Mouse (Mus musculus): ENCODE data around the gene Arhgap30. TPM values are rescaled to one million over a fixed set of nuclear protein-coding genes. Genes with fewer than 3 reads are reported as not detected.

Arhgap30 gene
- polyA plus RNA-seq, 1 experiment from 2014 or later: 3.8 TPM

- H3K4me2 ChIP-seq (ENCODE audit: low read depth, low read length): peak overlapping the region; percentile 62
- 48% methylated on average over 8 of the region's 8 CpGs for WGBS
- H3K9me3 ChIP-seq (replicated peaks; ENCODE audit: control insufficient read depth, low read length): peaks cover 6% of the 10 kb centered on the region
- no peaks in the 10 kb centered on the region for H3K27me3 ChIP-seq (ENCODE audit: control insufficient read depth, insufficient read depth, low read length)
- peaks cover 27% of the 10 kb centered on the region for H3K4me1 ChIP-seq (ENCODE audit: control insufficient read depth, insufficient read depth, low read length)
- H3K27ac ChIP-seq (ENCODE audit: low read length): peak overlapping the region; percentile 92
- ATAC-seq (ENCODE audit: insufficient read depth, low FRiP score): no peak
- peak overlapping the region; percentile 26 for H3K4me3 ChIP-seq (replicated peaks; ENCODE audit: low read length)
- H3K36me3 ChIP-seq (ENCODE audit: control insufficient read depth, insufficient read depth, low read length): 0 out of 2 replicates have a peak, but pooled peaks cover 2% of the 10 kb centered on the region
- peak overlapping the region; percentile 54; the same call in 1 of the 2 replicates for H3K9ac ChIP-seq (ENCODE audit: low read length)
These were observed 53.6 kb downstream of the Arhgap30 start for GRCm38 (mm10) chr1:171442413-171442760.

DNA sequence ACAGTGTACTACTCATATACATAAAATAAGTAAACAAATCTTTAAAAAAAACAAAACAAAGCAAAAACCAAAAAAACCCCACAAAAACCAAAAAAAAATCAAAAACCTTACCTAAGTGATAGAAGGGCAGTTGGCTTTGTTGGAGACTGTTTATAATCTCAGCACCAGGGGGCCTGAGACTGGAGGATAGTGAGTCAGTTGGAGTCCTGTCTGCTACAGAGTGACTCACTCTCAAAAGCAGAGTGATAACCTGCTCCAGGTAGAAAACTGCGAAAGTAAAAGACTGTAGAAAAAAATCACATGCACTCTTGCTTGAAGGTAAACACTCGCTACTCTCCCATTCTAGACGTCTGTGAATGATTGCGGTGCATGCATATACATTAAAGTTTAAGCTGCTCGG lies 56.3 kb downstream of the Arhgap30 start:
- 61% methylated on average over 5 of the region's 5 CpGs for WGBS
- no peak overlapping the region for H3K4me3 ChIP-seq (replicated peaks; ENCODE audit: low read length)
- H3K4me2 ChIP-seq (ENCODE audit: low read depth, low read length): no peak overlapping the region
- H3K36me3 ChIP-seq (ENCODE audit: control insufficient read depth, insufficient read depth, low read length): 0 out of 2 replicates have a peak, but pooled peaks cover 2% of the 10 kb centered on the region
- H3K27ac ChIP-seq (ENCODE audit: low read length): no peak overlapping the region
- ATAC-seq (ENCODE audit: insufficient read depth, low FRiP score): no peak
- no peaks in the 10 kb centered on the region for H3K27me3 ChIP-seq (ENCODE audit: control insufficient read depth, insufficient read depth, low read length)
- peaks cover 6% of the 10 kb centered on the region for H3K9me3 ChIP-seq (replicated peaks; ENCODE audit: control insufficient read depth, low read length)
- no peak overlapping the region for H3K9ac ChIP-seq (ENCODE audit: low read length)
- H3K4me1 ChIP-seq (ENCODE audit: control insufficient read depth, insufficient read depth, low read length): peaks cover 28% of the 10 kb centered on the region

DNA sequence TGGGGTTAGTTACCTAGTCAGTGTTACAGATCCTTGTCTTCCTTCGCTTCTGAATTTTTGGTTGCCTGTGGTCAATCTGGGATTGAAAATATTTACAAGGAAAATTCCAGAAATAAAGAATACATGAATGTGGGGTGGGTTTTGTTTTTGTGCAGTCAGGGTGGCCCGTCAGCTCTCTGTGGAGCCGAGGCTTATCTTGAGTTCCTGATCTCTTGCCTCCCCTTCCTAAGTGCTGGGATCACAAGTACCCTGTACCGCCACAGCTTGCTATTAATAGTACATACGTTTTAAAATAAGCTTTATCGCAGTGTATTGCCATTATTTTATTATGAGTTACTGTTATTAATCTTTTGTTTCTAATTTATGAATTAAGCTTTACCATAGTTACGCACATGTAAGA lies 58.1 kb downstream of the Arhgap30 start:
- no peaks in the 10 kb centered on the region for H3K27me3 ChIP-seq (ENCODE audit: control insufficient read depth, insufficient read depth, low read length)
- no peak for ATAC-seq (ENCODE audit: insufficient read depth, low FRiP score)
- 46% methylated on average over 7 of the region's 7 CpGs for WGBS
- H3K4me2 ChIP-seq (ENCODE audit: low read depth, low read length): no peak overlapping the region
- H3K4me3 ChIP-seq (replicated peaks; ENCODE audit: low read length): no peak overlapping the region
- no peak overlapping the region for H3K27ac ChIP-seq (ENCODE audit: low read length)
- H3K9ac ChIP-seq (ENCODE audit: low read length): no peak overlapping the region
- 0 out of 2 replicates have a peak, but pooled peaks cover 2% of the 10 kb centered on the region for H3K36me3 ChIP-seq (ENCODE audit: control insufficient read depth, insufficient read depth, low read length)
- peaks cover 18% of the 10 kb centered on the region for H3K4me1 ChIP-seq (ENCODE audit: control insufficient read depth, insufficient read depth, low read length)
- H3K9me3 ChIP-seq (replicated peaks; ENCODE audit: control insufficient read depth, low read length): peaks cover 6% of the 10 kb centered on the region

- Histone ChIP-seq H3K27ac (ENCODE audit: low read length) (no peak overlapping the region), H3K36me3 (ENCODE audit: control insufficient read depth, insufficient read depth, low read length) (0 out of 2 replicates have a peak, but pooled peaks cover 2% of the 10 kb centered on the region), H3K9ac (ENCODE audit: low read length) (peak overlapping the region; percentile 40; the same call in 1 of the 2 replicates), H3K4me3 (replicated peaks; ENCODE audit: low read length) (no peak overlapping the region), H3K27me3 (ENCODE audit: control insufficient read depth, insufficient read depth, low read length) (no peaks in the 10 kb centered on the region), H3K9me3 (replicated peaks; ENCODE audit: control insufficient read depth, low read length) (peaks cover 6% of the 10 kb centered on the region), H3K4me2 (ENCODE audit: low read depth, low read length) (peak overlapping the region; percentile 39), H3K4me1 (ENCODE audit: control insufficient read depth, insufficient read depth, low read length) (peaks cover 18% of the 10 kb centered on the region)
- no peak for ATAC-seq (ENCODE audit: insufficient read depth, low FRiP score)
- WGBS: 14% methylated on average over 10 of the region's 10 CpGs
These were observed 58.9 kb downstream of the Arhgap30 start for GRCm38 (mm10) chr1:171447692-171448091.

DNA sequence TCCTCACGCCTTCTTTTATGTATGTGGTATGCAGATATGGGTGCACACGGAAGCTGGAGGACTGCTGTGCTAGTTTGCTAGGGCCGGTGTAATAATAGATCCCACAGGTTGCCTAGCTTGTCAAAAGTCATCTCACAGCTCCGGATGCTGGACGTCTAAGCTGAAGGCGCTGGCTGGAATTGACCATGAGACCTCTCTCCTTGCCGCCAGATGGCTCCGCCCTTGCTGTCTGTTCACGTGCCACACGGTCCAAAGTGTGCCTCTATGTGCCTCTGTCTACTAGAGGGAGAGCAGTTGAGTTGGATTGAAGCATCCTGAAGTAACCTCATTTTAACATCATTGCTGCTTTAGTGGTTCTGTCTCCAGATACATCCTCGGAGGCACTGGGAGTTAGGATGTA lies 61.3 kb downstream of the Arhgap30 start:
- 75% methylated on average over 11 of the region's 11 CpGs for WGBS

DNA sequence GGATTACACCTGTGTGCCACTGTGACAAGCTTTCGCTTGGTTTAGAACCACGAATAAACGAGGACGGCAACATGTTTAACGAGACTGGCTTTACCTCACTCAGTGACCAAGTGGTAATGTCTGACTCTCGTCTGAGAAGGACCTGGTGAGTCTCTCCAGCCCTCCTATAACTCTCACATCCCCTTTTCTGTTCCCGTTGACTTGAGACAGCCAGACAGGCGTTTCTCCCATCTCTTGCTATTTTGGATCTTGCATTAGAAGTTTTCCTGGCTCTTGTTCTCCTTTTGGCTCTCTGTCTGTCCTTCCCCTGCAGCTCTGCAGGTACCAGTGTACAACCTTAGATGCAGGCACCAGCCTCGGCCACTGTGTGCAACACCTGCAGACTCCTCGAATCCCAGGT lies 62.2 kb downstream of the Arhgap30 start:
- 60% methylated on average over 10 of the region's 10 CpGs for WGBS
- Histone ChIP-seq H3K4me1 (ENCODE audit: control insufficient read depth, insufficient read depth, low read length) (peaks cover 14% of the 10 kb centered on the region), H3K4me2 (ENCODE audit: low read depth, low read length) (no peak overlapping the region), H3K9ac (ENCODE audit: low read length) (no peak overlapping the region), H3K36me3 (ENCODE audit: control insufficient read depth, insufficient read depth, low read length) (no peaks in the 10 kb centered on the region), H3K9me3 (replicated peaks; ENCODE audit: control insufficient read depth, low read length) (no peaks in the 10 kb centered on the region), H3K27me3 (ENCODE audit: control insufficient read depth, insufficient read depth, low read length) (no peaks in the 10 kb centered on the region), H3K4me3 (replicated peaks; ENCODE audit: low read length) (no peak overlapping the region), H3K27ac (ENCODE audit: low read length) (no peak overlapping the region)
- ATAC-seq (ENCODE audit: insufficient read depth, low FRiP score): no peak

More for the DNA sequence above, 61.3 kb downstream of the Arhgap30 start:
- Histone ChIP-seq H3K4me2 (ENCODE audit: low read depth, low read length) (no peak overlapping the region), H3K27ac (ENCODE audit: low read length) (no peak overlapping the region), H3K9ac (ENCODE audit: low read length) (no peak overlapping the region), H3K27me3 (ENCODE audit: control insufficient read depth, insufficient read depth, low read length) (no peaks in the 10 kb centered on the region), H3K36me3 (ENCODE audit: control insufficient read depth, insufficient read depth, low read length) (no peaks in the 10 kb centered on the region), H3K9me3 (replicated peaks; ENCODE audit: control insufficient read depth, low read length) (no peaks in the 10 kb centered on the region), H3K4me1 (ENCODE audit: control insufficient read depth, insufficient read depth, low read length) (peaks cover 14% of the 10 kb centered on the region), H3K4me3 (replicated peaks; ENCODE audit: low read length) (no peak overlapping the region)
- no peak for ATAC-seq (ENCODE audit: insufficient read depth, low FRiP score)

GRCm38 (mm10) chr1:171452522-171452921 lies 63.8 kb downstream of the Arhgap30 start:
- no peaks in the 10 kb centered on the region for H3K36me3 ChIP-seq (ENCODE audit: control insufficient read depth, insufficient read depth, low read length)
- H3K27me3 ChIP-seq (ENCODE audit: control insufficient read depth, insufficient read depth, low read length): no peaks in the 10 kb centered on the region
- H3K27ac ChIP-seq (ENCODE audit: low read length): peak overlapping the region; percentile 37; the same call in 1 of the 2 replicates
- ATAC-seq (ENCODE audit: insufficient read depth, low FRiP score): no peak
- no peaks in the 10 kb centered on the region for H3K9me3 ChIP-seq (replicated peaks; ENCODE audit: control insufficient read depth, low read length)
- H3K4me2 ChIP-seq (ENCODE audit: low read depth, low read length): no peak overlapping the region
- 47% methylated on average over 5 of the region's 5 CpGs for WGBS
- H3K4me1 ChIP-seq (ENCODE audit: control insufficient read depth, insufficient read depth, low read length): peaks cover 7% of the 10 kb centered on the region; the same call in 1 of the 2 replicates
- H3K9ac ChIP-seq (ENCODE audit: low read length): no peak overlapping the region
- H3K4me3 ChIP-seq (replicated peaks; ENCODE audit: low read length): no peak overlapping the region

DNA sequence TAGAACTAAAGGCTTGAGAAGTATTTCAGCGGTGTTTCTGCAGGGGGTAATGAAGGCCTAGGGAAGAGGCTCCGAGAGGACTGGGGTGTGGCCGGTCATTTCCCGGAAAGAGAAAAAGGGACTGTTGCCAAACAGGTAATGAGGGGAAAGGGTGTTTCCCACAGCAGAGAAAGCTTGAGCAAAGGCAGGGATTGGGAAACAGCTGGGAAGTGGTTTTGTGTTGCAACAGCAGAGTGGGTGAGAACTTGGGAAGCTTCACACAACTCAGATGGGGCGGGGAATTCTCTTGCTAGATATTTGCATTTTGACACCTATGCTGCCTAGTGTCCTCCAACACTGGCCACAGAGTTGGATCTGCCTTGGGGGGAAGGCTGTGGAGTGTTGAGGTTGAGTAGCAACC lies 64.2 kb downstream of the Arhgap30 start:
- Histone ChIP-seq H3K27ac (ENCODE audit: low read length) (peak overlapping the region; percentile 37; the same call in 1 of the 2 replicates), H3K27me3 (ENCODE audit: control insufficient read depth, insufficient read depth, low read length) (no peaks in the 10 kb centered on the region), H3K9me3 (replicated peaks; ENCODE audit: control insufficient read depth, low read length) (no peaks in the 10 kb centered on the region), H3K4me2 (ENCODE audit: low read depth, low read length) (no peak overlapping the region), H3K4me3 (replicated peaks; ENCODE audit: low read length) (no peak overlapping the region), H3K4me1 (ENCODE audit: control insufficient read depth, insufficient read depth, low read length) (0 out of 2 replicates have a peak, but pooled peaks cover 3% of the 10 kb centered on the region), H3K9ac (ENCODE audit: low read length) (no peak overlapping the region), H3K36me3 (ENCODE audit: control insufficient read depth, insufficient read depth, low read length) (no peaks in the 10 kb centered on the region)
- WGBS: 73% methylated on average over 5 of the region's 5 CpGs
- no peak for ATAC-seq (ENCODE audit: insufficient read depth, low FRiP score)

DNA sequence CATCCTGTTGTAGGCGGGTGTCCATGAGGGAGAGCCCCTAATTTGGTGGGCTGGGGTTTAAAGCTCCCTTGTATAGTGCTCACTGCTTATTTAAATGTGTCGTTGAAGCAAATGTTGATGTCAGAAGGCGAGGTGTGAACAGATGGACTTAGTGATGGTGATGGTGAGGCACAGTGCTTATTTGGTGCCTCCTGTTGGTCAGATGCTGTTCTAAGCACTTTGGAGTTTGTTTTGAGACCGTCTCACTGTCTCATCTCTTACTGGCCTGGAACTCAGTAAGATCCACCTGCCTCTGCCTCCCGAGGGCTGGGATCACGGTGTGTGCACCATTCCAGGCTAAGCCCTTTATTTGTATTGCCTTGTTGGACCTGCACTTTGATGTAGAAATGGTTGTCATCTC lies 66.2 kb downstream of the Arhgap30 start:
- Histone ChIP-seq H3K27ac (ENCODE audit: low read length) (no peak overlapping the region), H3K9me3 (replicated peaks; ENCODE audit: control insufficient read depth, low read length) (no peaks in the 10 kb centered on the region), H3K36me3 (ENCODE audit: control insufficient read depth, insufficient read depth, low read length) (no peaks in the 10 kb centered on the region), H3K27me3 (ENCODE audit: control insufficient read depth, insufficient read depth, low read length) (no peaks in the 10 kb centered on the region), H3K4me1 (ENCODE audit: control insufficient read depth, insufficient read depth, low read length) (no peaks in the 10 kb centered on the region), H3K4me3 (replicated peaks; ENCODE audit: low read length) (no peak overlapping the region), H3K4me2 (ENCODE audit: low read depth, low read length) (no peak overlapping the region), H3K9ac (ENCODE audit: low read length) (no peak overlapping the region)
- ATAC-seq (ENCODE audit: insufficient read depth, low FRiP score): no peak
- WGBS: 73% methylated on average over 6 of the region's 6 CpGs

Data from stomach, embryonic 16.5 days (tissue).